Mouse (Mus musculus): ENCODE measurements around the gene St6galnac6. TPM values are rescaled to one million over a fixed set of nuclear protein-coding genes. Genes with fewer than 3 reads are reported as not detected.

Gene St6galnac6
- polyA plus RNA-seq, 1 experiment, result 0.89 TPM

GRCm38 (mm10) chr2:32568941-32569340, 30.6 kb upstream of the St6galnac6 start:
- TF ChIP-seq GATA1 (IDR thresholded peaks at IDR 0.05; ENCODE audit: low read length) (no peak), TAL1 (IDR thresholded peaks at IDR 0.05; ENCODE audit: low read length) (no peak)
- peaks cover 20% of the 10 kb centered on the region for H3K4me1 ChIP-seq (ENCODE audit: control insufficient read depth)
- H3K4me3 ChIP-seq (replicated peaks), result no peak overlapping the region
- H3K36me3 ChIP-seq (ENCODE audit: control insufficient read depth), result peaks cover 27% of the 10 kb centered on the region
- no peaks in the 10 kb centered on the region for H3K27me3 ChIP-seq (ENCODE audit: control insufficient read depth)
- H3K9me3 ChIP-seq (ENCODE audit: control insufficient read depth, low read length), result no peaks in the 10 kb centered on the region

- Histone ChIP-seq H3K4me3 (replicated peaks) (peak within 1 kb of the TSS; percentile 70), H3K27me3 (ENCODE audit: control insufficient read depth) (peaks cover 7% of the 10 kb centered on the region), H3K4me1 (ENCODE audit: control insufficient read depth) (peaks cover 29% of the 10 kb centered on the region), H3K36me3 (ENCODE audit: control insufficient read depth) (peaks cover 27% of the 10 kb centered on the region), H3K9me3 (ENCODE audit: control insufficient read depth, low read length) (no peaks in the 10 kb centered on the region)
- TF ChIP-seq TAL1 (IDR thresholded peaks at IDR 0.05; ENCODE audit: low read length) (no peak), GATA1 (IDR thresholded peaks at IDR 0.05; ENCODE audit: low read length) (no peak)
Measured at GRCm38 (mm10) chr2:32570698-32571494, 28.6 kb upstream of the St6galnac6 start, which contains the start of gene Dpm2. Dpm2 (plus strand) TSS chr2:32570858.

GRCm38 (mm10) chr2:32572196-32572595, 27.3 kb upstream of the St6galnac6 start:
- Histone ChIP-seq H3K4me1 (ENCODE audit: control insufficient read depth) (peaks cover 30% of the 10 kb centered on the region), H3K9me3 (ENCODE audit: control insufficient read depth, low read length) (no peaks in the 10 kb centered on the region), H3K36me3 (ENCODE audit: control insufficient read depth) (peaks cover 27% of the 10 kb centered on the region), H3K27me3 (ENCODE audit: control insufficient read depth) (peaks cover 11% of the 10 kb centered on the region), H3K4me3 (replicated peaks) (peak overlapping the region; percentile 70)
- TF ChIP-seq GATA1 (IDR thresholded peaks at IDR 0.05; ENCODE audit: low read length) (no peak), TAL1 (IDR thresholded peaks at IDR 0.05; ENCODE audit: low read length) (no peak)

GRCm38 (mm10) chr2:32574497-32574896, 25.0 kb upstream of the St6galnac6 start, which contains the start of gene Pip5kl1:
Pip5kl1 (plus strand) TSS chr2:32574797.
- Histone ChIP-seq H3K9me3 (ENCODE audit: control insufficient read depth, low read length) (no peaks in the 10 kb centered on the region), H3K36me3 (ENCODE audit: control insufficient read depth) (peaks cover 19% of the 10 kb centered on the region), H3K4me1 (ENCODE audit: control insufficient read depth) (peaks cover 30% of the 10 kb centered on the region), H3K4me3 (replicated peaks) (peak within 1 kb of the TSS; percentile 56), H3K27me3 (ENCODE audit: control insufficient read depth) (peaks cover 30% of the 10 kb centered on the region)
- TF ChIP-seq TAL1 (IDR thresholded peaks at IDR 0.05; ENCODE audit: low read length), result no peak
- TF ChIP-seq GATA1 (IDR thresholded peaks at IDR 0.05; ENCODE audit: low read length), result no peak

- TF ChIP-seq TAL1 (IDR thresholded peaks at IDR 0.05; ENCODE audit: low read length) (no peak), GATA1 (IDR thresholded peaks at IDR 0.05; ENCODE audit: low read length) (no peak)
- H3K4me3 ChIP-seq (replicated peaks), result peak overlapping the region; percentile 56
- H3K36me3 ChIP-seq (ENCODE audit: control insufficient read depth), result peaks cover 19% of the 10 kb centered on the region
- peaks cover 30% of the 10 kb centered on the region for H3K4me1 ChIP-seq (ENCODE audit: control insufficient read depth)
- H3K9me3 ChIP-seq (ENCODE audit: control insufficient read depth, low read length), result no peaks in the 10 kb centered on the region
- H3K27me3 ChIP-seq (ENCODE audit: control insufficient read depth), result peaks cover 35% of the 10 kb centered on the region
Measured at GRCm38 (mm10) chr2:32574901-32575585, 24.5 kb upstream of the St6galnac6 start.

GRCm38 (mm10) chr2:32575586-32576160, 23.8 kb upstream of the St6galnac6 start, which contains the start of gene 9430097D07Rik:
9430097D07Rik (minus strand) TSS chr2:32575684.
- H3K9me3 ChIP-seq (ENCODE audit: control insufficient read depth, low read length), result no peaks in the 10 kb centered on the region
- H3K4me1 ChIP-seq (ENCODE audit: control insufficient read depth), result peaks cover 27% of the 10 kb centered on the region
- peaks cover 19% of the 10 kb centered on the region for H3K36me3 ChIP-seq (ENCODE audit: control insufficient read depth)
- TF ChIP-seq TAL1 (IDR thresholded peaks at IDR 0.05; ENCODE audit: low read length), result no peak
- TF ChIP-seq GATA1 (IDR thresholded peaks at IDR 0.05; ENCODE audit: low read length), result no peak
- peak within 1 kb of the TSS; percentile 56 for H3K4me3 ChIP-seq (replicated peaks)
- peaks cover 42% of the 10 kb centered on the region for H3K27me3 ChIP-seq (ENCODE audit: control insufficient read depth)

GRCm38 (mm10) chr2:32576532-32576931, 23.0 kb upstream of the St6galnac6 start:
- peaks cover 19% of the 10 kb centered on the region for H3K36me3 ChIP-seq (ENCODE audit: control insufficient read depth)
- TF ChIP-seq GATA1 (IDR thresholded peaks at IDR 0.05; ENCODE audit: low read length) (no peak), TAL1 (IDR thresholded peaks at IDR 0.05; ENCODE audit: low read length) (no peak)
- H3K27me3 ChIP-seq (ENCODE audit: control insufficient read depth), result peaks cover 44% of the 10 kb centered on the region
- no peaks in the 10 kb centered on the region for H3K9me3 ChIP-seq (ENCODE audit: control insufficient read depth, low read length)
- no peak overlapping the region for H3K4me3 ChIP-seq (replicated peaks)
- peaks cover 26% of the 10 kb centered on the region for H3K4me1 ChIP-seq (ENCODE audit: control insufficient read depth)

GRCm38 (mm10) chr2:32578146-32579046, 21.1 kb upstream of the St6galnac6 start:
- Histone ChIP-seq H3K36me3 (ENCODE audit: control insufficient read depth) (peaks cover 4% of the 10 kb centered on the region), H3K27me3 (ENCODE audit: control insufficient read depth) (peaks cover 50% of the 10 kb centered on the region), H3K4me3 (replicated peaks) (no peak overlapping the region), H3K4me1 (ENCODE audit: control insufficient read depth) (peaks cover 25% of the 10 kb centered on the region), H3K9me3 (ENCODE audit: control insufficient read depth, low read length) (no peaks in the 10 kb centered on the region)
- TF ChIP-seq GATA1 (IDR thresholded peaks at IDR 0.05; ENCODE audit: low read length), result no peak
- no peak for TF ChIP-seq TAL1 (IDR thresholded peaks at IDR 0.05; ENCODE audit: low read length)

All from erythroblast, embryonic 14.5 days (primary cell).